Mouse (Mus musculus) intestine, postnatal 0 days (tissue): ENCODE results near the gene Cfap74. TPM values are rescaled to one million over a fixed set of nuclear protein-coding genes. Genes with fewer than 3 reads are reported as not detected.

ENCODE experiments used
- ATAC-seq: fragments of 200-750 bp; cut with Nextera tagmentation; 2 replicates; pipeline ENCODE4 v1.8.0; 2017; ENCODE audit warnings: mild to moderate bottlenecking, moderate TSS enrichment, moderate library complexity
- H3K27ac ChIP-seq: fragments of 300-500 bp; sonication (generic); 2 replicates; pipeline ENCODE4 v1.5.1; 2014; ENCODE audit warnings: mild to moderate bottlenecking, low read depth, low read length, moderate library complexity
- H3K27me3 ChIP-seq: fragments of 300-500 bp; sonication (generic); replicated peaks from 2 replicates; pipeline ENCODE4 v1.6.1; 2014; ENCODE audit warnings: low read length, mixed read lengths; ENCODE audit not compliant: control insufficient read depth, insufficient read depth
- H3K36me3 ChIP-seq: fragments of 300-500 bp; sonication (generic); 2 replicates; pipeline ENCODE4 v1.6.1; 2014; ENCODE audit warnings: mild to moderate bottlenecking, moderate library complexity; ENCODE audit not compliant: control insufficient read depth, insufficient read depth
- H3K4me1 ChIP-seq: fragments of 300-500 bp; sonication (generic); replicated peaks from 2 replicates; pipeline ENCODE4 v1.6.1; 2014; ENCODE audit warnings: antibody characterized with exemption, low read length, mixed read lengths; ENCODE audit not compliant: control insufficient read depth, insufficient read depth
- H3K4me2 ChIP-seq: fragments of 300-500 bp; sonication (generic); replicated peaks from 2 replicates; pipeline ENCODE4 v1.6.1; 2014; ENCODE audit warnings: low read depth, mild to moderate bottlenecking, moderate library complexity
- H3K4me3 ChIP-seq: fragments of 300-500 bp; sonication (generic); 2 replicates; pipeline ENCODE4 v1.5.1; 2014; ENCODE audit warnings: low read depth, low read length
- H3K9ac ChIP-seq: fragments of 300-500 bp; sonication (generic); 2 replicates; pipeline ENCODE4 v1.6.1; 2014; ENCODE audit warnings: mild to moderate bottlenecking, low read depth, low read length
- H3K9me3 ChIP-seq: fragments of 300-500 bp; sonication (generic); 2 replicates; pipeline ENCODE4 v1.6.1; 2016; ENCODE audit warnings: mixed run types; ENCODE audit not compliant: control insufficient read depth
- CTCF ChIP-seq: sonication (generic); IDR thresholded peaks from 2 replicates; pipeline ENCODE4 v1.5.1; 2016; ENCODE audit warnings: low read depth, mild to moderate bottlenecking, control low read depth, antibody characterized with exemption, moderate library complexity
- WGBS: fragments of 180-500 bp; shearing (Covaris S2); extraction: QIAGEN DNeasy Blood & Tissue Kit; methylation state at CpG from one replicate; pipeline ENCODE4 v1.1.7; 2014; 5-methylcytosine and 5-hydroxymethylcytosine counted together
- polyA plus RNA-seq: library from polyadenylated mRNA; unstranded; fragments of >200 nt; fragmentation: Nextera tagmentation; extraction: Ambion mirVana; gene quantifications from 2 replicates; pipeline ENCODE4 v1.2.1, GENCODE M21; 2015

The Cfap74 gene
- polyA plus RNA-seq, 1 experiment from 2014 or later: 0.52 TPM

- Histone ChIP-seq H3K9me3 (no peaks in the 10 kb centered on the region), H3K27me3 (no peaks in the 10 kb centered on the region), H3K4me2 (peak overlapping the region; percentile 64), H3K4me3 (peak overlapping the region; percentile 25; the same call in 1 of the 2 replicates), H3K4me1 (peaks cover 4% of the 10 kb centered on the region), H3K36me3 (no peaks in the 10 kb centered on the region), H3K27ac (peak overlapping the region; percentile 57), H3K9ac (no peak overlapping the region)
- TF ChIP-seq CTCF: peak; percentile 99
- ATAC-seq: peak; percentile 66
- 17% methylated on average over 28 of the region's 28 CpGs for WGBS
Observed at GRCm38 (mm10) chr4:155481381-155482124, 72.6 kb downstream of the Cfap74 start.

- WGBS: 88% methylated on average over 6 of the region's 6 CpGs
- H3K27ac ChIP-seq: peak overlapping the region; percentile 57
- no peak overlapping the region for H3K9ac ChIP-seq
- peaks cover 7% of the 10 kb centered on the region for H3K4me1 ChIP-seq
- H3K4me3 ChIP-seq: no peak overlapping the region
- H3K9me3 ChIP-seq: no peaks in the 10 kb centered on the region
- H3K36me3 ChIP-seq: no peaks in the 10 kb centered on the region
- no peak for ATAC-seq
- no peak for TF ChIP-seq CTCF
- no peaks in the 10 kb centered on the region for H3K27me3 ChIP-seq
- peak overlapping the region; percentile 64; the same call in 1 of the 2 replicates for H3K4me2 ChIP-seq
Observed at GRCm38 (mm10) chr4:155482125-155482480, 73.1 kb downstream of the Cfap74 start.

- no peak overlapping the region for H3K9ac ChIP-seq
- 77% methylated on average over 8 of the region's 8 CpGs for WGBS
- peaks cover 15% of the 10 kb centered on the region for H3K4me1 ChIP-seq
- TF ChIP-seq CTCF: no peak
- no peak overlapping the region for H3K4me2 ChIP-seq
- no peak for ATAC-seq
- no peaks in the 10 kb centered on the region for H3K36me3 ChIP-seq
- H3K27ac ChIP-seq: no peak overlapping the region
- H3K4me3 ChIP-seq: no peak overlapping the region
- no peaks in the 10 kb centered on the region for H3K27me3 ChIP-seq
- no peaks in the 10 kb centered on the region for H3K9me3 ChIP-seq
Observed at GRCm38 (mm10) chr4:155482733-155483540, 73.9 kb downstream of the Cfap74 start.

- peaks cover 24% of the 10 kb centered on the region for H3K4me1 ChIP-seq
- no peaks in the 10 kb centered on the region for H3K36me3 ChIP-seq
- no peaks in the 10 kb centered on the region for H3K27me3 ChIP-seq
- H3K9ac ChIP-seq: no peak overlapping the region
- no peak for ATAC-seq
- no peak overlapping the region for H3K4me2 ChIP-seq
- peak overlapping the region; percentile 60 for H3K27ac ChIP-seq
- no peak for TF ChIP-seq CTCF
- no peaks in the 10 kb centered on the region for H3K9me3 ChIP-seq
- H3K4me3 ChIP-seq: no peak overlapping the region
- WGBS: 72% methylated on average over 3 of the region's 3 CpGs
Observed at GRCm38 (mm10) chr4:155485521-155485920, 76.5 kb downstream of the Cfap74 start.

GRCm38 (mm10) chr4:155487746-155488145 is 78.8 kb downstream of the Cfap74 start:
- Histone ChIP-seq H3K4me3 (no peak overlapping the region), H3K4me1 (peaks cover 24% of the 10 kb centered on the region), H3K4me2 (peak overlapping the region; percentile 49; the same call in 1 of the 2 replicates), H3K27me3 (no peaks in the 10 kb centered on the region), H3K36me3 (no peaks in the 10 kb centered on the region), H3K27ac (peak overlapping the region; percentile 96), H3K9ac (no peak overlapping the region), H3K9me3 (no peaks in the 10 kb centered on the region)
- WGBS: 29% methylated on average over 3 of the region's 3 CpGs
- TF ChIP-seq CTCF: no peak
- no peak for ATAC-seq

DNA sequence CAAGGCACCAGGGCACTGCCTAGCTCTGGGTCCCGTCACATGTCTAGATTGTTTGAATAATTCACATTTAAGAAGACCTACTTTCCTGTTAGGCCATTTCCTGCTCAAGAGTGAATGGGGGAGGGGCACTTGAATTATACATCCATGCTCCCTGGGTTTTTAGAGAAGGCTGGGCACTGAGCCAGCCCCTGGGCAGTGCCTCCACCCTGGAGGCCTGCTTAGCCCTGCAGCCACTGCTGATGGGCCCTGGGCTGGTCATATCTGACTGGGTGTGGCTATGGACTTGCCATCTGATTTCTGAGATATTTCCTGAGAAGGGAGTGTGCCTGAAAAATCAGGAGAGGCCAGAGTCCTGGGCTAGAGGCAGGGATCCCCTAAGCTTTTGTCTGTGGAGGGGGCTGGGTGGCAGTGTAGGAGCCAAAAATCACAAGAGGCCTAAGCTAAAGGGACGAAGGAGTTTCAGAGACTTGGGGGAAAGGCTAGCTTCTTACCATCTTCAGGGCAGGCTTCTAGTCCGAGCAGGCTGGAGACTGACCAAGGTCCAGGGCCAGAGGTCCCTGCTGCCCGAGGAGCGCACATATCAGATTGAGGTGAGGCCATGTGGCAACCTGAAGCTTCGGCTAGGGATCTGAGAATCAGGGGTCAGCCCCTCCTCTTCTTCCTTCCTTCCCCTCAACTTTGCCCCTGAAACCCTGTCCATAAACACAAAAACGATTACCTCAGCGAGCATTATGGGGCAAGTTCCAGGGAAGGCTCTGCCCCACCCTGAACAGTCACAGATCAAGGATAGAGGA is 79.4 kb downstream of the Cfap74 start:
- Histone ChIP-seq H3K9me3 (no peaks in the 10 kb centered on the region), H3K27me3 (no peaks in the 10 kb centered on the region), H3K9ac (peak overlapping the region; percentile 47), H3K36me3 (no peaks in the 10 kb centered on the region), H3K27ac (peak overlapping the region; percentile 96), H3K4me2 (peak overlapping the region; percentile 49), H3K4me3 (no peak overlapping the region), H3K4me1 (peaks cover 27% of the 10 kb centered on the region)
- 11% methylated on average over 8 of the region's 8 CpGs for WGBS
- TF ChIP-seq CTCF: no peak
- peak; percentile 88 for ATAC-seq
